Comparison of ENCODE assay signal across 24 mouse cellular contexts in genomic region chr3:52027972-52028371, GRCm38 (mm10).
DNase-seq lines count a peak whose midpoint lies in the region; ATAC-seq and TF ChIP-seq lines count a peak whose summit lies in the region.
"Had no signal": no experiment of that assay in that cellular context is flagged by ENCODE, and none has a peak within 500 bp of the region (broad histone marks: within the 10 kb centered on the region; RNA-seq: fewer than 3 reads in every experiment).

No protein-coding gene starts in this region.

- peaks cover 42% of the 10 kb centered on the region for H3K4me1 ChIP-seq in lung, embryonic 15.5 days
- no peaks in the 10 kb centered on the region for H3K4me1 ChIP-seq in lung, adult 2 months (ENCODE audit: control insufficient read depth, insufficient read depth, low read length)
- H3K4me1 ChIP-seq in intestine, postnatal 0 days (replicated peaks; ENCODE audit: control insufficient read depth, insufficient read depth, low read length): 0 out of 2 replicates have a peak, but pooled peaks cover 3% of the 10 kb centered on the region

- no peak for DNase-seq in lung, adult 2 months
- DNase-seq in urinary bladder, postnatal 14 days (ENCODE audit: low spot score): peak; percentile 56
- no peak for DNase-seq in urinary bladder, postnatal 25 days (ENCODE audit: low spot score)
- DNase-seq in yolk sac, embryonic 10.5 days (ENCODE audit: low spot score): peak; percentile 70
- DNase-seq in kidney, postnatal 14 days: no peak
- no peak for DNase-seq in thymus, postnatal 0 days (ENCODE audit: low spot score)
- DNase-seq: adrenal gland, postnatal 14 days; cerebellum, adult 8-10 months; gastrocnemius, postnatal 14 days; heart, adult 18-20 months; heart, postnatal 36 days; kidney, adult 11 months; kidney, postnatal 4 days; liver; thymus, adult 2 months had no signal

- no peaks in the 10 kb centered on the region for H3K36me3 ChIP-seq in lung, embryonic 15.5 days
- H3K36me3 ChIP-seq in intestine, postnatal 0 days (ENCODE audit: control insufficient read depth, insufficient read depth): no peaks in the 10 kb centered on the region
- H3K36me3 ChIP-seq: hindbrain, embryonic 15.5 days; kidney, embryonic 15.5 days; limb, embryonic 10.5 days had no signal

- no peak for ATAC-seq in lung, embryonic 15.5 days (ENCODE audit: borderline replicate concordance, extremely low read depth, low FRiP score, low TSS enrichment)
- peak; percentile 59 for ATAC-seq in intestine, postnatal 0 days
- ATAC-seq: activated CD4-positive, CD25-positive, alpha-beta regulatory T cell, adult 4 months; forebrain, embryonic 16.5 days had no signal

- no peak for TF ChIP-seq POLR2A in lung, adult 2 months (IDR thresholded peaks at IDR 0.05; ENCODE audit: borderline replicate concordance, extremely low read depth, low read depth, low read length)

- no peaks in the 10 kb centered on the region for H3K27me3 ChIP-seq in lung, embryonic 15.5 days
- no peaks in the 10 kb centered on the region for H3K27me3 ChIP-seq in intestine, postnatal 0 days (replicated peaks; ENCODE audit: control insufficient read depth, insufficient read depth, low read length)
- H3K27me3 ChIP-seq: hindbrain, embryonic 15.5 days; kidney, embryonic 15.5 days; megakaryocyte, embryonic 14.5 days had no signal

- TF ChIP-seq CTCF in lung, adult 2 months (IDR thresholded peaks at IDR 0.05; ENCODE audit: insufficient read depth, low read length): no peak
- TF ChIP-seq CTCF in intestine, postnatal 0 days (IDR thresholded peaks at IDR 0.05; ENCODE audit: low read depth): no peak

- H3K9ac ChIP-seq in lung, embryonic 15.5 days: no peak overlapping the region
- H3K9ac ChIP-seq in intestine, postnatal 0 days (ENCODE audit: low read depth, low read length): no peak overlapping the region
- H3K9ac ChIP-seq: hindbrain, embryonic 15.5 days; kidney, embryonic 15.5 days had no signal

- 57% methylated on average over 7 of the region's 7 CpGs for WGBS in lung, embryonic 15.5 days
- 70% methylated on average over 7 of the region's 7 CpGs for WGBS in lung, adult 2 months
- 41% methylated on average over 7 of the region's 7 CpGs for WGBS in intestine, postnatal 0 days

- no peak overlapping the region for H3K4me2 ChIP-seq in lung, embryonic 15.5 days
- no peak overlapping the region for H3K4me2 ChIP-seq in intestine, postnatal 0 days (replicated peaks; ENCODE audit: low read depth)
- H3K4me2 ChIP-seq: hindbrain, embryonic 15.5 days; kidney, embryonic 15.5 days had no signal

- H3K4me3 ChIP-seq in lung, embryonic 15.5 days: no peak overlapping the region
- H3K4me3 ChIP-seq in lung, adult 2 months (replicated peaks; ENCODE audit: extremely low read depth, low read depth, low read length): no peak overlapping the region
- no peak overlapping the region for H3K4me3 ChIP-seq in intestine, postnatal 0 days (ENCODE audit: low read depth, low read length)
- H3K4me3 ChIP-seq: hindbrain, embryonic 15.5 days; kidney, embryonic 15.5 days; left cerebral cortex, adult 2 months; limb, embryonic 10.5 days; megakaryocyte, embryonic 14.5 days had no signal

- peak overlapping the region; percentile 44 for H3K27ac ChIP-seq in lung, embryonic 15.5 days
- no peak overlapping the region for H3K27ac ChIP-seq in intestine, postnatal 0 days (ENCODE audit: low read depth, low read length)
- H3K27ac ChIP-seq: hindbrain, embryonic 15.5 days; kidney, embryonic 15.5 days; left cerebral cortex, adult 2 months; limb, embryonic 10.5 days had no signal

- no peaks in the 10 kb centered on the region for H3K9me3 ChIP-seq in lung, embryonic 15.5 days
- H3K9me3 ChIP-seq in intestine, postnatal 0 days (ENCODE audit: control insufficient read depth): no peaks in the 10 kb centered on the region
- H3K9me3 ChIP-seq: hindbrain, embryonic 15.5 days; kidney, embryonic 15.5 days; limb, embryonic 10.5 days; megakaryocyte, embryonic 14.5 days had no signal

Comparison
In these comparisons a context has a peak if more than half of its experiments do, and no peak if none do; other contexts are left out.
1. DNase-seq: peak in urinary bladder, postnatal 14 days (single experiment) and yolk sac, embryonic 10.5 days (single experiment); none in lung, adult 2 months (single experiment), urinary bladder, postnatal 25 days (single experiment), kidney, postnatal 14 days (single experiment) and thymus, postnatal 0 days (single experiment).